Mouse (Mus musculus) heart, adult 11 months (tissue): ENCODE data around the gene Apod.
"Not testable (repeated sequence)": the region's sequence is repeated elsewhere in the genome, so short reads cannot be mapped to it uniquely, and the experiment has no call there.

ENCODE experiments used
- DNase-seq: peaks from one replicate; pipeline ENCODE4 v3.0.0; 2022

The Apod gene

DNA sequence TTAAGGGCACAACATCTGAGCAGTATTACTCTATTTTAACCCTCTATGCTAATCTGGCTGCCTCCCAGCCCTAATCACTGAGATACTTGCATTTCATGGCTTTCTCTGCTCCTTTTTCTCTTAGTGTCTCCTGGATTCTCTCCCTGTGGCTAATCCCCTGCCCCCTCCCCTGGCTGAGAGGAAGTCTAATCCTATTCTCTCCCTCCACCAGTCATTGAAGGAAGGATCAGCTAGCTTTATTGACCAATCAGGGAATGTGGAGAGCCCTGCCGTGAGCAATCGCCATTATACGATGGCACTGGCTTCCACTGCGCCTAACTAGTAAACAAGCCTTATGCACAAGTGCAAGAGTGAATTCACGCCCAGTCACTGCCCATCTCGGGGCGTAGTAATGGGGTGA is 6.3 kb upstream of the Apod start:
- no peak for DNase-seq

DNA sequence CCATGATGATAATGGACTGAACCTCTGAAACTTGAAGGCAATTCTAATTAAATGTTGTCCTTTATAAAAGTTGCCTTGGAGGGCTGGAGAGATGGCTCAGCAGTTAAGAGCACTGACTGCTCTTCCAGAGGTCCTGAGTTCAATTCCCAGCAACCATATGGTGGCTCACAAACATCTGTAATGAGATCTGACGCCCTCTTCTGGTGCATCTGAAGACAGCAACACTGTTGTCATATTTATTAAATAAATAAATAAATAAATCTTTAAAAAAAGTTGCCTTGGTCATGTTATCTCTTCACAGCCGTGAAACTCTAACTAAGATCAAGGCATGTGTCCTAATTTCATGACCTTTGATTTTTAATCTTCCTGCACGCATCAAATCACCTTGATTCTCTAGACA is 5.1 kb upstream of the Apod start:
- not testable (repeated sequence) for DNase-seq

DNA sequence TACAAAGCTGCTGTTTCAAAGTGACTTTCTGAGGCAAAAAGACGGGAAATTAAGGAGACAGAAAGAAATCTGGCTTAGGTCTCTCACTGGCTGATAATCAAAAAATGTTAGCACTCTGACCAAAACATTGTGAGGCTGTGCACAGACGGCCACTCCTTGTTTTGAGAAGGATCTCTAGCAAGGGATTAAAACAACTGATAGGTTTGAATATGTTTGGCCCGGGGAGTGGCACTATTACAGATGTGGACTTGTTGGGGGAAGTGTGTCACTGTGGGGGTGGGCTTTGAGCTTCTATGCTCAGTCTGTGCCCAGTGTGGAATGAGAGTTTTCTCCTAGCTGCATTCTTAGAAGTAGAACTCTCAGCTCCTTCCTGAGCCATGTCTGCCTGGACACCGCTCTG is 4.7 kb upstream of the Apod start:
- DNase-seq, result peak; percentile 93

DNA sequence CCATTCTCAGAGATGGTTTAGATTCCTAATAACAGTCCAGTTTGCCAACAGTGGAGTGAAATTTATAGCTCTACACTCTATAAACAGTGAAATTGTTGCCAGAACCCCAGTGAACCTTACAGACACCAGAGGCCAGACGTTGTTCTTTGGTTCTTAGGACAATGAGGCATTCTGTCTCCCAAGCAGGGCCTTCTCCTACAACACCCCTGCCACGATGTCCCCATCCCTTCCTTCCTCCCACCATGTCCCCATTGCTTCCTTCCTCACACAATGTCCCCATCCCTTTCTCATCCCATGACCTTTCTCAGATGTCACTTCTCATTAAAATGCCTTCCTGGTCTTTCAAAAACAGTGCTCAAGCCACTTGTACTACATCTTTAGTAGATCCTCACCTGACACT is 3.8 kb upstream of the Apod start:
- peak; percentile 85 for DNase-seq

DNA sequence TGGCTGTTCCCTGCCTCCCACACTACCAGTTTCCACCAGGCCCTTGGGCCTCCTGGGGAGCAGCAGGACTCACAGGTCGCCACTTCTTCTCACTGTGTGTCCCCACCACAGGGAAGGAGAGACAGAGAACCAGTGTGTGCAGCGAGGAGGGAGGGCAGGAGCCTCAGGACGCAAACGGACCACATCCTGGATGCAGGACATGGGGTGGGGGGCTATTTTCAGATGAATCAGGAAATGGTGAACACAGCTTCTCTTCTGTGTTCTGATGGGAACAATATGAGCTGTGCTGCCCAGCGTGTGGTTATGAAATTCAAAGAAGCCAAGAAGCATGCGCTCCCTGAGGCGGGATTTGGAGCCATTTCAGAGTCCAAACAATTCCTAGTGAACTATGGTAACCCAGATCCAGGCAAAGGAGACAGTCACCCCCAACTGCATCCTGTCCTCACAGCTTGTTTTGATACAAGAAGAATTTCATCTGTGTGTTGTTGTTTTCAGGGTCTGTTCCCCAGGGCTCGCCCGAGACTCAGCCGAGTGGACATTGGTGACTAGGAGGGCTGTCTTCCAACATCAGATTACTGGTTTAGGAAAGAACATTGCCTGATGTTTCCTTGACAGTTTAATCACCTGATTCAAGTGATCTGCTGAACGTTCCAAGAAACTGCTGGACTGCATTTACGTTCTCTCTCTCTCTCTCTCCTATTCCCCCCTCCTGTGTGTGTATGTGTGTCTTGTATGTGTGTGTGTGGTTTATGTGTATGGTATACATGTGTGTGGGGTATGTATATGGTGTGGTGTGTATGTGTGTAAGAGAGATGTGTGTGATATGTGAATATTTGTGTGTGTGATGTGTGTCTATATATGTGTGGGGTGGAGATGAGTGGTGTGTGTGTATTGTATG is 1.9 kb upstream of the Apod start:
- DNase-seq, result peak; percentile 99

DNA sequence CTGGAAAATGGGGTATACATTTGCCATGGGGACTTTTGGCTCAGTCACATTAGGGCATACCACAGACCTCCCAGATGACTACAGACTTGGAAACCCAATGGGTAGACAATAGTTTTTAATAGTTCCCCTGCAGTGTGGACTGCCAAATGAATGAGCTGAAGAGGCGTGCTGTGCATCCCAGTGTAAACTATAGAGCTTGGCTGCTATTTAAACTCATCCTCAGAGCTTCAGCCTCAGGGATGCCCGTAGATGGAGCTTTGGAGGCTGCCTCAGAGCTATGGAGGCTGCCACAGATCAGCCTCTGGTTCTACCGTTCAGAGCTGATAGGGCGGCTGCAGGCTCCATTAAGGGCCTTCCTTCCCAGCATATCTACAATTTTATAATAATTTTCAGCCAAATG is 686 bp upstream of the Apod start:
- no peak for DNase-seq

DNA sequence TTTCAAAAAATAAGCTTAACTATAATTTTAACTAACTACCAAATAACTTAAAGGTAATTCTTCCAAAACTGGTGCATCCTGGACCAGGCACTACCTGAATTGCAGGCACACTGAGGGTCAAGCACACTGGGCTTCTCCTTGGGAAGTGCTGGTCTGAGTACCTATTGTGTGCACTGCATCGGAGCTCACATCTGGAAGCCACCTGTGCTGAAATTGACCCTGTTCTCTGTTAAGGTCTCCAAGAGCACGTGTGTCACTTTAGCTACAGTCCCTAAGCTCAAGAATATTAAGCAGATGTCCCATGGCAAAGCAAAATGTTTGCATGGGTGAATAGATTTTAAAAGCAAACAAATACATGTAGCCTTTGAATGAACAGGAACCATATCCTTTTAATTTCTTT is 997 bp downstream of the Apod start:
- no peak for DNase-seq

DNA sequence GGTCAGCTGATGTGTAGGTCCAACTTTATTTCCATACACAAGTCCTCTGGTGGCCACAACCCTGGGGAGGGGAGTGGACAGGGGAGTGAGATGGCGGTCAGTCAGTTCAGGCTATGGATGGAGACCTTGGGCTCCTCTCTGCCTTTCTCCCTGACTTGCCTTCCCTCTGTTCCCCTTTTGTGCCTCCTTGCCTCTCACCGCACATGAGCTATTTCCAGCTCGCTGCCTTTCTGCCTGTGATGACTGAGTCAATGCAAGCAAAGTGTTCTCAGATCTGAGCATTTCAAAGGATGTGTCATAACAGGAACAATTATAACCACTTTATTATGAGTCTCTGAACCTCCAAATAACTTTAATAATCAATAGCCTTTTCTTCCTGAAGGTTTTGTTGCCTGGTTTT is 2.3 kb downstream of the Apod start:
- no peak for DNase-seq

DNA sequence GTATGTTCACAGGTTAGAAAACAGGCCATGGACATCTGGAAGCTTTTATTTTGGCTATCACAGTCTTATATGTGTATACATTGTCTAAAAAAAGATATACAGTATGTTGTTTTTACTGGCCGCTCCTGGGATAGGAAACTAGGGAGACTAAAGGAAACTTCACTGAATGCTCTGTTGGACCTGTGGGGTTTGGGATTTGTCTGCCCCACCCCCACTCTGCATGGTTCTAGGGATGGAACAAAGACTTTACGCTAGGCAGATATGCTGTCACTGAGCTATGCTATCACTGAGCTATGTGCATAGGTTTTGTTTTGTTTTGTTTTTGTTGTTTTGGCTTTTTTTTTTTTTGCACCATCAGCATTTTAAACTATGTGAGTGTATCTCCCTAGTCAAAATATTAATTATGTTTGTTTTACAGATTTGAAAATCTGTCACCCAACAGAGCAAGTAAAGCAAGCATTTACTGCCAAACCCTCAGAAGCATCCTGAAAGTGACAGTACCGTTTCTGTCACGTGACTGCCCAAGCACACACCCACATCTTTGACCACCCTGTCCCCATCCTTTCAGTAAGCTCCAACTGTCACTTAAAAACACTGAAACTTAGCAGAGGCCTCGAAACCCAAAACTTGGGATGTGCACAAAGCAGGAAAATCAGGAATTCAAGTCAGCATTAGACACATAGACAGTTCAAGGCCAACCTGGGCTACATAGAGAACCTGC is 9.2 kb downstream of the Apod start:
- DNase-seq, result no peak

DNA sequence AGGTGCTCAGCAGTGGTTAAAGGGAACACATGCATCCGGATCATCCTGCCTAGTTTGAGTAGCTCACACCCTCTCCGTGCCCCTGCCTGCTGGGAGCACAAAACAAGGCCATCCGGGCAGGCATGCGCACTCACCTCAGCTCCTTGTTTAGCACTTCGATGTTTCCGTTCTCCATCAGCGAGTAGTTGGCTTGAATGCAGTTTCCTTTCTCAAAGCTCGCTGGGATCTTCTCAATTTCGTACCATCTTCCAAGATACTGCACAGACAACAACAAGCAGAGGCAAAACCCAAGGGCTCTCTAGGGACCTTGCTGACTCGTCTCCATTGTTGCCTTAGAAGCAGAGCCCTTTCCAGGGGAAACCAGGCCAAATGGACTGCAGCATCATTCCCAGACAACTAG is 11.3 kb downstream of the Apod start:
- peak; percentile 98 for DNase-seq

DNA sequence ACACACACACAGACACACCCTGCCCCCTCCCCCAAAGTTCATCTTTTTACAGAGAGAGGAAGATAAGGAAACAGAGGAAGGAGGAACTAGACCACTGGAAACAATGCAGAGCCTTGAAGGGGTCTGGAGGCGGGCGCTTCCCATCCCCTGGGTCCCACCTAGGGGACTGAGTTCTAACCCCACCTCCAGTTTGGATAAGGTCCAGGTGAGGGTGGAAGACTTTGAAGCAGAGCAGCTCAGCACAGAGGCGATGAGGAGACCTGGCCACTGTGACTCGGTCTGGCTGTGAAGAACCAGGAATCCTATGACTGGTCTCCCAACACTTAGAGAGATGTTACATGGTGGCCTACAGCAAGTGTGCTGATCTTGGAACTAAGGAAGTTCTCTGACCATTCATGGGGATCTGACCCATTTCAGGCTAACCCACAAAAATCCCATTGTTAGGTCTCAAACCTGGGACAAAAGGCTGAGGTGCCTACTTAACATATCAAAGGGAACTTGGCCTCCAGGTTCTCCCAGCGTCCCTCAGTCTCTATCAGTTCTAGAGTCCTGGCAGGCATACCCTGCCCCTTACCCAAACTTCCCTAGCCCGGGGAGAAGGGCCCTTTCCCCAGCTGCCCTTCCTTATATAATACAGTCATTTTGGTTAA is 13.6 kb downstream of the Apod start:
- DNase-seq, result peak; percentile 79

DNA sequence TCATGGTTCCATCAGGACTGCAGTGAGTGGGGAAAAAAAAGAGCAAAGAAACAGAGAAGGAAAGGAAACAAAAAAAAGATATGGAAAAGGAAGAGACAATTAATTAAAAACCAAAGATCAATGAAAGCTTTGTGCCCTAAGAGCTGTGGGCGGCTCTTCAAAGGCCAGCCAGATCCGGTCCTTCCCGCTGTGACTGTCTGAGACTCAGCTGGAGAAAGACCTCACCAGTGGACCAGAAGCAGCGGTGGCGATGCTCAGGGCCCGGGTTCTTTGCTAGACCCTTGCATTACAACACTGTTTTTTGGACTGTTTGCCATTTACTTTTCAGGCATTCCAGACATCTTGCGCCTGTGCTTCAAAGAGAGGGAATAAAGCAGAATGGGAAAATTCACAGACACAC is 14.1 kb downstream of the Apod start:
- DNase-seq, result no peak

DNA sequence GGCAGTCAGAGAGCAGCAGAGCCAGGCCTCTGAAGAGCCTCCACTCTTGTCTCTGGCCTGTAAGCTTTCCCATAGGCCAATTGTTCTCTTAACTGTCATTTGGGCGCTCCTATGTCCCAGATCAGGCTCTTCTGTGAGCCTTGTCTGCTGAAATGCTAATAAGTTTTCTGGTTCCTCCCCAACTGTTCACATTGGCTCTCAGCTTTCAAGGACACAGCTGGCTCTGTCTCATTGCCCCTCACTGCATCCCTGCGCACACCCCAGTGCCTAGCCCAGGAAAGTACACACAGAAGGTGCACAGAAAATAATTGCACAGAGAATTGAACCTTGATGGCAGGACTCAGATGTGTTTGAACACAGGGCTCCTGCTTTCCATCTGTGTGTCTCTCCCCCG is 14.7 kb downstream of the Apod start:
- no peak for DNase-seq

DNA sequence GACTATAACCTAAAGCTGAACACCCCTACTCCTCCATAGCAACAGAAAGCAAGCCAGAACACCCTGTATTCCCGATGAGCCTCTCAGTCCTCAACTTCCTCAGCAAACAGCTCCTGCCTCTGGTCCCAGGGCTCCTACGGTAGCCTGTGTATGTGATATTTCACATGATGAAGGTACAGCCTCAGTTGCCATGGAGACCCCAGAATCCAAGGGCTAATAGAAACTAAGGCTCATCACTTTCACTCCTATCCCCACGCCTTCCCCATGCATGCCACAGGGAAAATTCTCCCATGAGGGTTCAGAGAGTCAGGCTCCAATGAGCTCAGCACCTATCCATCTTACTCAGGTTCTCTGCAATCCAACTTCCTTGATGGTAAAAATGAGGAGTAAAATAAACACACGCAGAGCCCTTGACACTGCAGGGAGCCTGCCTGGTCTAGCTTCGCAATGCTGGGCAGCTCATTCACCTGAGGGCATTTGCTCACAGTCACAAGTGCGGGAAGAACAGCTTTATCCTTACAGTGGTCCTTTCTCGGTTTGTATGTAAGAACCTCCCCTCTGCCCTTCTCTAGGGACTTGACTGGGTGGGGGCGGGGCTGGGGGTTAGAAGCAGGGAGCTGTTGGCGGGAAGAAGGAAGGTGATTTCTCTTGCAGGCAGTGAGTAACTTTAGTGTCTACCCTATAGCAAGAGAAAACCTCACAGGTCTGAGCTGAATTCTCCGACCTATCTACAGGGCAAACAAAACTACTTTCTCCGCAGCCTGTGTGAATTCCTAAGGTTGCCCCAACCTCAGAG is 15.2 kb downstream of the Apod start:
- DNase-seq, result no peak

DNA sequence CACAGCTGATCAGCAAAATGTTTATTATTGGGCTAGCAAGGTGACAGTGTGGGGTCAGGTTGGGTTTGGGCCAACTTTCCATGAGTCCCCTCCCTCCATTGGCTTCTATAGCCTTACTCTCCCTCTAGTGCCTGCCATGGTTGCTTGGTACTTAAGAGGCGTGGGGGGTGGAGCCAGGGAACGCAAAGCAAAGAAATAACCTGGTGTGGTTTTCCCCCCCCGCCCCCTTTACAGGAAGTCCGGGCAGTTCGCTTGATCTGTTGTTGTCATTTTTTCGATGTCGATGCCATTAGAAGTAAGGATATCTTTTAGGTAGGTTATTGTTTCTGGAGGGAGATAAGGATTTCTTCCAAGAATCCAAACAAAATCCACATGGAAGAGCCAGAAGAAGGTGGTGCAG is 17.5 kb downstream of the Apod start:
- DNase-seq, result no peak

DNA sequence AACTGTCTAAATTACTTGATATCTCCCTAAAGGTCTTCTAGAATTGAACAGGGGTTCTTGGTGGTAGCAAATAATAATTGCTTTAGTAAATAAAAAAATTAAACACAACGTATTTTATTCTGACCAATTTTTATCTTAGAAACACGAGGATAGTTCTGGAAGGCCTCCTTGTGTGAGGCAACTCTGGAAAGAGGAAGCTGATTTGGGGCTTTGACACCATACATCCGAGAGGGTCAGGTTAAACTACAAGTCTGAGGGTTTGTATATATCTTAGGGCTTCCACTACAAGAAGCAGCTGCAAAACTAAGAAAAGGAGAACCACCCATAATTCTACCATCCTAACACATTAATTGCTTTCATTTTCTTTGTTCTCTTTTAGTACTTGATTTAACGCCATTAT is 20.8 kb downstream of the Apod start:
- DNase-seq, result no peak

DNA sequence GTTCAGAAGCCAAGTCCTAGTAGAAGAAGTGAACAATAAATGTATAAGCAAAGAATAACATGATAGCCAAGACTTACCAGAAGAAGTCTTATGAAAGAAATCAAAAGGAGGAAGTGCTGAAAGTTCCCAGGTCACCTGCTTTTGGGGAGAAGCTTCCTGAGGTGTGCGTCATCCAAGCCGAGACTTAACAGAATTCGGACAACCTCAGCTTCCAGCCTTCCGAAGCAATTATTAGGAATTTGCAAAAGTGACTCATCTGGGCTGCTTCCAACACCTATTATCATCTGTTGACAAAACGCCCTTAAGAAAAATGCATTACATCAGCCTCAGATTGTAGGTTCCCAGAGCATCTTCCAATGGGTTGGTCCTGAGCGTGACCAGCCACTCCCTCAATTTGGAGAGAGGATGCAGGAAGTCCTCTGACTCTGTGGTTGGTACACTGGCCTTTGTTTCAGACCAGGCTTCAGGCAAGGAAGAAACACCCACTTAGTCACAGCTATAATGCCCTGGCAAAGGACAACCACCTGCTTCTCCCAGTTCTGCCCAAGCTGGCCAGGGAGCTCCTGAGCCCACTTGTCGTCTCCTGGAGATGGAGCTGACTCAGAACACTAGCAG is 23.8 kb downstream of the Apod start:
- peak; percentile 98 for DNase-seq

DNA sequence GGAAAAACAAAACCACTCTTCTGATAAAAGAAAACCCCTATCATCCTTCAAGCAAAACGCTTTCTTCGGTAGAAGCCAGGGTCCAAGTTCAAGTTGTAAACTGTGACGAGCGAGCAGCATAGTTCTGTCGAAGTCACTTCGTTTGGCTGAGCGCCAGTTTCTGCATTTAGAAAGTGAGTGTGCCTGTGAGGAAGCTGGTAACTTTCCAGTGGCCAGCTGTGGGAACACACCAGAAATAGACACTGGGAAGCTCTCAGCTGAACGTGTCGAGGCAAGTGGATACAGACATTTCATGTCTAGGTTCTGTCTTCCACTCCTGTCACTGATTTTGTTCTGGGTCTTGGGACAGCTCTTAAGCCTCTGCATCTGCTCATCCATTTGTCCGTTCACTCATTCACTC is 24.3 kb downstream of the Apod start:
- DNase-seq, result peak; percentile 99

DNA sequence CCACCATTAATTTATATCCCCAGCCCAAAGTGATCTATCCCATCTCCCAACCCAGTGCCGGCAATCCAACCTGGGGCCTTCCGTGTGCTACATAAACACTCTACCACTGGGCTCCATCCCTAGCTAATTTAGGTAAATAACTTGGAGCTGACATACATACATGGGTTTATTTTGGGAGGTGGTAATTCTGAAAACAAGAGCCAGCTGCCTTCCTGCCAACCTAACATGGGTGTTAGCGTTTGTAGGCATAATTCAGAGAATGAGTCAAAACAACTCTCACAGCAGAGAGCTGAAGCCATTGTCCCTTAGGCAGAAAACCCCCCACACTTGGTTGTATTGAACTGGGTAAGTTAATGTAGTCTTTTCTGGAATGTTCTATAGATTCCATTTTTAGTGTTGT is 26.9 kb downstream of the Apod start:
- peak; percentile 85 for DNase-seq

DNA sequence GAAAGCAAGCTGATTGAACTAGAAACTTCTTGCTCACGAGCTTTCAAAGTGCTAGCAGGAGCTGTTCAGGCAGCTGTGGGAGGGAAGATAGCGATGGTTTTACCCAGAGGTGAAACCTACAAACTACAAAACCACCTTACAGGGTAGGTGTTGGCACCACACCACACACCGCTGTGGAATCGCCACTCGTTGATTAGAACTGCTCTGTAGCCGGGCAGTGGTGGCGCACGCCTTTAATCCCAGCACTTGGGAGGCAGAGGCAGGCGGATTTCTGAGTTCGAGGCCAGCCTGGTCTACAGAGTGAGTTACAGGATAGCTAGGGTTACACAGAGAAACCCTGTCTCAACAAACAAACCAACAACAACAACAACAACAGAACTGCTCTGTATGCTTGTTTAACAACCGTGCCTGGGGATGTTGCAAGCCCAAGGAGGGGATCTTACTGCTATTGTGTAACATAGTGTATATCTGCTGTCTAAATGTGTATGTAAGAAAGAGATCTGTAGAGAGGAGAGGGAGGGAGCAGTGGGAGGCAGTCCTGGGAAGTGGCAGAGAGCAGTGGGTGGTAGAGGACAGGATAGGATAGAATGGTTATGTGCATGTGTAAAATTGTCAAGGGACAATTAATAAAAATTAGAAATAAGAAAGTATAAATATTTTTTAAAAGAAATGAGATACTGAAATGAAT is 27.7 kb downstream of the Apod start:
- DNase-seq, result peak; percentile 82

DNA sequence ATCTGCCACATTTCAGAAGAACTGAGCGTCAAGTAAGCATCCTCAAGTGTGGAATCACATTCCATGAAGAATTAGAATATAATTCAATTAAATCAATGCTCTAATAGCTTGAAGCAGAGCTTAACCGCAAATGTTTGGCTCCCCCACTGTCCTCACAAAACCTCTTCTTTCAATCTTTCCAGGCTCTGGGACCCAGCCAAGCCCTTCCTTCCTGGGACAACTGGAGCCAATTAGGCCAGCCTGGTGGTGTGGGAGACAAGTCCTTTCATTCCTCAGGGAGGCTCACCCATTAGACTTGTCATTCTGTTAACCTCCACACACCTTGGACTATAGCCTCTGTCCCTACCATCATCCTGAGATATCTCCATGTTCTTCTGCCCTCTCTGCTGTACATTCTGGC is 32.6 kb downstream of the Apod start:
- DNase-seq, result peak; percentile 96

DNA sequence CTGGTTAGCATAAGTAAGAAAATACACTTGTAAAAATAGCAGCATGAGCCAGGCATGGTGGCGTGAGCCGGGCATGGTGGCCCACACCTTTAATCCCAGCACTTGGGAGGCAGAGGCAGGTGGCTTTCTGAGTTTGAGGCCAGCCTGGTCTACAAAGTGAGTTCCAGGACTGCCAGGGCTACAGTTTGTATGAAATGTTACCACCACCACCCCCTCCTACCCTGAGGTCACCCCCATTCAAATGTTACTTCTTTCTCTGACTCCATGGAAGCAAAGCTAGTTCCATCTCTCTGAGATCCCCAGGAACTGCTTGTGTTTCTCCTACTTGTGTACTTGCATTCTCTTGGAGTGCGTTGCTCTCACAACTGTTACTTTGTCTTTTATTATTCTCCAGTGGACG is 34.4 kb downstream of the Apod start:
- peak; percentile 78 for DNase-seq
